Mouse (Mus musculus) NIH3T3 (cell line): ENCODE measurements around the gene Nolc1.

Experiments
- DNase-seq: peaks from one replicate; pipeline ENCODE4 v3.0.0-alpha.2; 2012; ENCODE audit warnings: low read depth

The Nolc1 gene

DNA sequence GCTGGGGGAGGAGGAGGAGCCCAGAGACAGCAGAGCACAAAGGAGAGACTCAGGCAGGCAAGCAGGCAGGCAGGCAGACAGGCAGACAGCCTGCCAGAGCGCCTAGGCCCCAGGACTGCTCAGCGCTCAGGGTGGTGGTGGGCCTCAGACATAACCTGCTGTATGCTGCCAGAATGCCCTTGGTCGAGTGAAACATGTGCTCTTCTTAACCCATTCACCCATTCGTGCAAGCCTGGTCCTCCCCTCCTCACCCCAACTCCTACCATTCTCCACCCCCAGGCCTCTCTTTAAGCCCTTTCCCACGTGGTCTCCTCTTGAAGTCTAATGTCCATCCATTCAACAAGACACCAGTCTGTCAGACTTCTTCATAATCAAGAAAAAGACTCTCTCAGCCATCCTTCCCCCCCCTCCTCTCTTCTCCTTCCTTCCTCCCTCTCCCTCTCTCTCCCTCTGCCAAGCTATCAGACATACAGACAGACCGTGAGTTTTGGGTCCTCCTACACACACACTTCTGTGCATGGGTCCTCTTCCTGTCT lies 33.1 kb upstream of the Nolc1 start:
- peak; percentile 76 for DNase-seq

DNA sequence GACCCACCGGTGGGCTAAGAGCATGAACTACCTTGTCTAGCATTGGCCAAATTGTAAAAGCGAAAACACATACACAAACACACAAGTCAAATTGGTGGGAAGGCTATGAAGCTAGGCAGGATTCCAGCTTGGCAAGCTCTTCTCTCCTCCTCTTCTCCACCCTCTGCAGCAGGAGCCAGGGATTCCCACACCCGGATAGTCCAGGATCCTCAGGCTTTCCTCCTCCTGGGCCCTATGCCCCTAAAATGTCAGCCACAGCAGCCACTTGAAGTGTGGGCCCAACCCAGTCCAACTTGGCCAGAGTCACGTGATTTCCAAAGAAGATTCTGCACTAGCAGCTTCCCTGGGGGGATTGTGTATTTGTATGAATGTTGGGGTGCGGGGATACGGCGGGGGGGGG lies 32.3 kb upstream of the Nolc1 start:
- peak; percentile 75 for DNase-seq

DNA sequence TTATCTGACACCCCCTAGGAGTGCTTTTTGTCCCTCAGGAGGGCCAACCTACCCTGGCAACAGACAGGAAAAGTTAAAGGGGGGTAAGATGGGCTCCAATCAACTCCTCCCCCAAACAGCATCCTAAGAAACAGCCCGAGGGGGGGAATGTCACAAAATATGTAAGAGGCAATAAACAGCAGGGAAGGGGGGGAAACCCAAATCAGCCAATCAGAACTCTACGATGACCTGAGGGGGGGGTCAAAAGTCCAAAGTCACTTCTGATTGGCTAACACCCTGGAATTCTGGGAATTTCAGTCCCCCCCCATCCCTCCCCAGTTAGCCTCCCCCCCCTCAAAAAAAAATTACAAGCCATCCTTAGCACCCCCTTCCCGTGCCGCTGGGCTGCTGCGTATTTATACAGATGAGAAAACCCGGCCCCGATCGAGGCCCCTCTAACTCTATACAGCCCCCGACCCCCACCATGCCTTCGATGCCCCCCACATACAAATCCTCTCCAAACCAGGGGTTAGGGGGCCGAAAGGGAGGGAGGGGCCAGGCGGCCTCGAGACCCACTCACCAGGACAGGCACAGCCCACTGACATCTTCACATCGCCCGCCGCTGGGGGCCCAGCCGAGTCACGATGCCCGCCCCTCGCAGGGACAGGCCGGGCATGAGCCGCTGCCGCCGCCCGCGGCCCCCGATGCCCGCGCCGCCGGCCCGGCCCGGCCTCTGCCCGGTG lies 31.2 kb upstream of the Nolc1 start, which contains the start of gene Pprc1:
TSS of gene Pprc1 (plus strand) at position 616 of the 722 bp plus-strand sequence.
- DNase-seq, result peak; percentile 95

DNA sequence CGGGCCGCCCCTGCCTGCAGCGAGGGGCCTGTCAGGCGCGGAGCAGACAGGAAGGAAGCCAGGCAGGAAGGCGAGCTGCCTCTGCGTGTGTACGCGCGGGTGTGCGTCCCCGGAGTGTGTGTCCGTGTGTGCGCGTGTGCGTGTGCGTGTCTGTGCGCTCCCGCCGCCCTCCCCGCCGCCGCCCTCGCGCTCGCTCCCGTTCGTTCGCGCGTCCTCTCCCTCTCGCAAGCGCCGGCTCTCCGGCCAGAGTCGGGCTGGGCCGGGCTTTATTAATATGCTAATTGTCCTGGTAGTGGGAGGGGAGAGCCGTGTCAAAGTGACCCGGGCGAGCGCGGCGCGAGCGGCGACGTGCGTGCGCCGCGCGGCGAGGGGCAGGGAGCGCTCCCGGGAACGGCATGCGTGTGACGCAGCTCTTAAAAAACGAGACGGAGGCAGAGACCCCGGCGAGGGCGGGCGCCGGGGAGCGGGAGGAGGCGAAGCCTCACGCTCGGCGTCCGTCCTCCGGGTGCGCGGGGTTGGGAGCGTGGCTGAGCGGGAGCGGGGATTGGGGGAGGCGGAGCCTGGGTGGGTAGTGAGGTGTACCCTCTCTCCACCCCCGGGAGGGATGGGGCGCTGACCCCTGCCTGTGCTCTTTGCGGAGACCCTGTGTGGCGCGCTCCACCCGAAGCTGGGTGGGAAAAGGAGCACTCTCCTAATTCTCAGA lies 30.5 kb upstream of the Nolc1 start, which contains the start of gene Ldb1:
TSS of gene Ldb1 (minus strand) at position 222 of the 703 bp plus-strand sequence.
- peak; percentile 86 for DNase-seq

DNA sequence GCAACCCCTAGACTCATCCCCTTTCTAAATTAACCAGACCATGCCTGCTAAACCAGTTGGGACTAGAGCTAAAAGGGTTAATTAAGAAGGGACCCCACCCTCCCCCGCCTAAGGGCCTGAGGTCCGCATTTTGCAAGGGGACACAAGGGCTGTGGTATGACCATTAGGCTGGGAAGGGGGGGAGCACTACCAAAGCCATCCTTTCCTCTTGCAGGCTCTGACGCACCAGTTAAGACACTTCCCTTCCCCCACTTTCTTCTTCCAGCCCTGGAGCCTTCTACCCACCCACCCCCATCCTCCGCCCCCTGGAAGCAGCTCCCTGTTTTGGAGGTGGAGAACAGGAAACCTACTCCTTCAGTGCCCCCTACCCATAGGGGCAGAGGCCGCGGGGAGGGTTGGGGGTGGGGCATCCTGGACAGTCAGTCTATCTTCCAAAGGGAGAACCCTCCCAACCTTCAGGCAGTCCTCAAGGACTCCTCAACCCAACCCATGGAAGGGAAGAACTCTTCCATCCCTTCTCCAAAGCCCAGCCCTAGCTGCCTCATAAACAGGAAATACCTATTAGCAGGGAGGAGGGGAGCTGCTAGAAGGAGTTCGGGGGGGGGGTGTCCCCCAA lies 29.9 kb upstream of the Nolc1 start:
- DNase-seq, result peak; percentile 72

DNA sequence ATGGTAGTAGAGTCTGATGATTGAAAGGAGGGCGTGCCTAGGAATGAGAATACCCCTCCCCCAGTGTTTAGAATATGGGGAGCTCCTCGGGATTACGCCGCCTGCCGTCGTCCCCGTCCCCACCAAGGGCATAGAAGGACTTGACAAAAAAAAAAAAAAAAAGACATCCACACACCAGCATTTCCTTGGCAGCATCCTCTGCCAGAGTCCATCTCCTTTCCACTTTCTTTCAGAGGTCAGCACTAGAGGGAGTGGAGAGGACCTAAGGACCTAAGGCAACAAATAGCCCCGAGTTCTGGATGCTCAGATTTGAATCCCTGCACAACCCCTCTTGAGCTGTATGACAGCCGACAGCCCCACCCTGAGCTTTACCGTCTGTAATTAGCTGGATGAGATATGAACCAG lies 29.0 kb upstream of the Nolc1 start:
- no peak for DNase-seq

DNA sequence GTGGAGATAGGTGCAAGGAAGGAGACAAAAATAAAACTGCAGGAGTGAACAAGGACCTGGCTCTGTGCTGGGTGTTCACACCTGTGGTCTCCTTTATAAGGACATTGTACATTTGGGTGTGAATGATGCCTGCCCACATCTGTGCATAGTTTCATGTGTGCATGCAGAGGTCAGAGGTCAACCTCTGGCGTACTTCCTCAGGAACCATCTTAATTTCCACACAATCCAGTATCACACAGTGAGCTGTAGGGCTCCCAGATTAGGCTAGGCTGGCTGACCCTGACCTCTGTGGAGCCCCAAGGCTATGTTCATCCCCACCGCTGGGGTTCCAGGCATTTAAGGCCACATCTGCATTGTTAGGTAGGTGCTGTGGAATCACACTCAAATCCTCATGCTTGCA lies 28.2 kb upstream of the Nolc1 start:
- no peak for DNase-seq

DNA sequence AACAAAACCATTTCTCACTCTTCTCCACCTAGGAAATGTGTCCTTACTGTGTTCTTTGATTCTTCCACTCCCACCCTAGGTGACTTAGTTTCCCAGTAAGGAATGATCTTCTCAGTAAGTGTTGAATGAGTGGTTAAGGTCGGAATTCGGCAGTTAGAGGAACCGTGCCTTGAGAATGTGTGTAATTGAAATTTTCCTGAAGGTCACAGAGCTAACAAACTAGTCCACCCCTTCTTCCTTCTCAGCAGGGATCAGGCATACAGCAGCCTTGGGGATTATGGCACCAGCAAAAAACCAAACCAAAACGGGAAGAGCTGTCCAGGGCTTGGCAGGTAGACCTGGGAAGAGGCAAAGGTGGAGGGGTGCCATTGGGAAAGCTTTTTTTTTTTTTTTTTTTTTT lies 26.5 kb upstream of the Nolc1 start:
- DNase-seq, result no peak

DNA sequence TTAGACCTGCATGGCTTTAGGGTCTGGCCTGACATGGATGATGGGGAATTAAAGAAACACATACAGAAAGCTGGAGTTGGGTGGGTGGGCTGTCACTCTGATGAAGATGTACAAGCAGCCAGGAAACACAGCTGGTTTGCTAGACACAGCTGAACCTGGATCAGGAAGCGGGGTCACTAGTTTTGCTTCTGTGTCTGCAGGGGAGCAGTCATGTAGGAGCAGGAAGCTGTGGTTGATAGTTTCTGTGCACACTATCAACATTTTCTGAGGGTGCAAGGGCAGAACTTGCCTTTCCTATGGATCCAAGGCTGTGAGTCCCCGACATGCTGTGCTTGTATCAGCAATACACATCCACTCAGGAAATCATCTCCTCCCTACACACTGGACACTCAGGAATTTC lies 25.2 kb upstream of the Nolc1 start:
- no peak for DNase-seq

DNA sequence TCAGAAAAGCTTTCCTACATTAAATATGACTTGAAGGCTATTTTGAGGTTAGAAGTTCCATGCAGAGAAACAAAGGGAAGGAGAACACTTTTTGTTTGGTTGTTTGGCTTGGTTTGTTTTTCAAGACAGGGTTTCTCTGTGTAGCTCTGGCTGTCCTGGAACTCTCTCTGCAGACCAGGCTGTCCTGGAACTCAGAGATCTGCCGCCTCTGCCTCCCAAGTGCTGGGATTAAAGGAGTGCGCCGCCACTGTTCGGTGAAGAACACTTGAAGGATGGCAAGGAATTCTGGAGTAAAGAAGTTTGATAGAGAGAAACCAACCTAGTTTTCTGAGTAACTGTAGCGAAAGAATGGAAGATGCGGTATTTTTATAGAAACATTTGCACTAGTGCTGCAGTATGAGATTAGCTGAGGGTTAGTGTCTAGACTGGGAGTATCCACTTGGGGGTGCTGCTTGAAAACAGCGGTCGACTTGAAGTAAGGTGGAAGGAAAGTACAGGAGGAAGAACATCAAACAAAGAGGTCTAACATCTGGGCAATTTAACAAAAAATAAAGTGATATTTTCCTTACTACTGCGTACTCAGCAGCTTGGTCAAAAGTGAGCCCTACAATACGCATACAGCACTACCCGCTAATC lies 19.8 kb upstream of the Nolc1 start:
- no peak for DNase-seq

DNA sequence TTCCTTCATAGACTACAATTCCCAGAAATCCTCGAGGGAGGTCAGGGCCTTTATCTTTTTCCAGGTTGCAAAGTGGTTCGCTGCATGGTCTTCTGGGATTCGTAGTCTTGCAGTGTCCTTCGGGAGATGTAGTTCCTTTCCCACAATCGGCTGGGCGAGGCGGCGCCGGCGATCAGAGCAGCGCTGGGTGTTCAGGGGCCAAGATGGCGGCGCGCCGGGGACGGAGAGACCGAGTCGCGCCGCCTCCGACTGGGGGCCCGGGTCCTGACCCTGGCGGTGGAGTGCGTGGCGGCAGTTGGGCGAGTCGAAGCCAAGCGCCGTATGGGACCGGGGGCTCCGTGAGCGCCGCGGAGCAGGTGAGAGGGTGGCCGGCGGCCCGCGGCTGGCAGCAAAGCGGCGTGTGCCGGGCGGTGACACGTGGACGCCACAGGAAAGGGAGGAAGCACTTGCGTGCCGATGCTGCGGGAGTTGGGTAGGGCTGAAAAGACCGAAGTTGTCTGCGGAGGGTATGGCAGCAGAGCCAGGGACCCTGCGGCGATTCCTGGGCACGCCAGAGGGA lies 19.2 kb upstream of the Nolc1 start:
- DNase-seq, result peak; percentile 98

DNA sequence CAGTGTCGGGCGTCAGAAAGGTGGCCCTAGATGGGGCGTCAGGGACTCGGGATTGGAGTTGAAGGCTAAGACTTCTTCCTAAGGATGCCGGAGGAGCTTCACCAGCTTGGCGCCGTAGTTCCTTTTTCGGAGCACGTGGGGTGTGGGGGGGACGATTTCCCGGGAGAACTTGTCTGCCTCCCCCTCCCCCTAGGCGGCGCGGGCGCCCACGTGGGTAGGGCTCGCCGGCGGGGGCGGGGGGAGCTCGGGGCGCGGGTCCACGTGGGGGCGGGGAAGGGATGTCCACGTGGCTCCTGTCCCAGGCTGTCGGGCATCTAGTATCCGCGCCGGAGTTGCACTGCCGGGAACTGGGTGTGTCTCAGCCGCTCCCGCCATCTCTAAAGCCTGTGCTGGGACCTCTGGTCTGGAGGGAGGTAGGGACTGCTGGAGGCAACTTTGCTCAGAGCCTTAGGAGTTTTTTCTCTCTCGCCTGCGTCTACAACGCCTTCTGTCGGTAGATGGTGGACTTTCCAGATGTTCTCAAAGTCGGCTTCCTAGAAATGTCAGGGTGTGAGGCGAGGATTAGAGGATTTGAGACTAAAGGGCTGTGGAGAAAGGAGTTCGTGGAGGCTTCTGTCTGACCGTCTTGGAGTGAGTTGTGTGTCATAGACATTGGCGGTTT lies 18.6 kb upstream of the Nolc1 start:
- DNase-seq, result peak; percentile 94

DNA sequence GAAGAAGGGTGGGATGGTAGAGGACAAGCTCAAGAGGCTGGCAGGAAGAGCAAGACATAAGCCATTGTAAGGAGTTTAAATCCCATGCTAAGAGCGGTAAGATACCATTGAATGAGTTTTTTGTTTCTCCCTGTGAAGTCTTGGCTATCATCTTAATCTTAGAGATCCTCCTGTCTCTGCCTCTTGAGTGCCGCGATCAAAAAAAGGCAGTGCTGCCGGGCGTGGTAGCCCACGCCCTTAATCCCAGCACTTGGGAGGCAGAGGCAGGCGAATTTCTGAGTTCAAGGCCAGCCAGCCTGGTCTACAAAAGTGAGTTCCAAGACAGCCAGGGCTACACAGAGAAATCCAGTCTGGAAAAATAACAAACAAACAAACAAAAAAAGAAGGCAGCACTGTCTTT lies 17.2 kb upstream of the Nolc1 start:
- no peak for DNase-seq

DNA sequence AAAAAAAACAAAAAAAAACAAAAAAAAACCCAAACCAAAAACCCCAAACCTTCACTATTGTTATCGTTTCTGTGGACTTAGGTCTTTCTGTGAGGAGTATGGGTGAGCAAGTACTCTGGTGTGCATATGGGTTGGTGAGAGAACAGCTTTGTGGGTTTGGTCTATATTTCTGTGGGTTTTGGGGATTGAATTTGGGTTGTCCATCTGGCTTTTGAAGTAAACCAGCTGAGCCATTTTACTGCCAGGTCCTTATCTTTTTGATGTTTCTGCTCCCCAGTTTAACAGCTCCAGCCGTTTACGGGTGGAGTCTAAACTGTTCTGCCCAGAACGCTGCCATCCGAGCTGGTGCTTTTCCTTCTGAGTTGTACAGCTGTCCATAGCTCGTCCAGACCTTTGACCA lies 14.8 kb upstream of the Nolc1 start:
- DNase-seq, result no peak

DNA sequence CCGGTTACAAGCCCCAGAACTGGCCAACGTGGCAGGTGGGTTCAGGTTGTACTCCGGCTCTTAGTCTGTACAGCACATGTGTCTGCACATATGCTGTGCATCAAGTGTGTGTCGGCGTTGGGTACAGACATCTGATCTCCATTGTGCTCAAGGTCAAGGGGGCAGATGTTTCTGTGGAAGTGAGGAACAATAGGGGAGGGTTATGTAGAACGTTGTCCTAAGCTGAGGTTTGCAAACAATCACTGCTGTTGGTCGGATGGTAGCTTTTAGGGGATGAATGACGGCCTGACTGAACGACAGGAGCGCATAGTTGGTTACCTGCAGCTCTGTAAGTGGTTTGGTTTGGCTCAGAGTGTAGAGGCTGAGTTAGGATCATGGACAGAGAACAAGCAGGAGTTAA lies 7.6 kb upstream of the Nolc1 start:
- DNase-seq, result no peak

DNA sequence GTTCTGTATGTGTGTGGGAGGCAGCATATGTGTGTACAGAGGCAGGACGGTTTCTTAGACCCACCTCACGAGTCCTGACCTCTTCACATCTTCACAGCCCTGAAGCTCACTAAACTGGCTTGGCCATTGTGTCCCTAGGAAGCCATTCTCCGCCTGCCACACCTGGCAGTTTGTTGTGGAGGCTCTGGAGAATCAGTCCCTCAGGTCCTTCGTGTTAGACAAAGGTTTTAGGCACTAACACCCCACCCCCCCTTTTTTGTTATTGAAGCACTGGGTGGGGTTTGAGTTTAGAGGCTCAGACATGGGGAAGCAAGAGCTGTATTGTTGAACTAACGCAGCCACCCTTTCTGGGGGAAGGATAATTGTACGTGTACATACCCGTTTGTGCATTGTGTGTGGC lies 2.4 kb upstream of the Nolc1 start:
- DNase-seq, result no peak

DNA sequence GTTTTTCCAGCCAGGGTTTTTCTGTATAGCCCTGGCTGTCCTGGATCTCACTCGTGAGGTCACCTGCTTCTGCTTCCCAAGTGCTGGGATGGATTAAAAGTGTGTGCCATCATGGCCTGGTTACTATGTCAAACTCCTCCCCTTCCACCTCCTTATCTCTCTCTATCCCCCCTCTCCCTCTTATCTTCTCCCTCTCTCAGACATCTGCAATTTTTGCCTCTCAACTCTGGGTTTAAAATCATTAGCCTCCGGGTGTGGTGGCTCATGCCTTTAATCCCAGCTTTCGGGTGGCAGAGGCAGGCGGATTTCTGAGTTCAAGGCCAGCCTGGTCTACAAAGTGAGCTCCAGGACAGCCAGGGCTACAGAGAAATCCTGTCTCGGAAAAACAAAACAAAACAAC lies 1.4 kb upstream of the Nolc1 start:
- no peak for DNase-seq

DNA sequence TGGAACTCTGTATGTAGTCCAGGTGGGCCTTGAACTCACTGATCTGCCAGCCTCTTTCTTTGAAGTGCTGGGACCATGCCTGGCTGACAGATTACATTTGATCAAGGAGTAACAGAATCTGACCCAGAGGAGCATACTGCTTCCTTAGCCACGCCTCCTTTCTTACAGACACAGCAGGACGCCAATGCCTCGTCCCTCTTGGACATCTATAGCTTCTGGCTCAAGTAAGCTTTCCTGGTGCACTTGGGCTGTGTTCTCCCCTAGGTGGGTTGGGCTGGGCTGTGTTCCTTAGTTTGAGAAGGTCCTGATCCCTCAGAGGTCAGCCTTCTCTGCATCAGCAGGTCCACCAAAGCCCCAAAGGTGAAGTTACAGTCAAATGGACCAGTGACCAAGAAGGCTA lies 2.9 kb downstream of the Nolc1 start:
- DNase-seq, result no peak

DNA sequence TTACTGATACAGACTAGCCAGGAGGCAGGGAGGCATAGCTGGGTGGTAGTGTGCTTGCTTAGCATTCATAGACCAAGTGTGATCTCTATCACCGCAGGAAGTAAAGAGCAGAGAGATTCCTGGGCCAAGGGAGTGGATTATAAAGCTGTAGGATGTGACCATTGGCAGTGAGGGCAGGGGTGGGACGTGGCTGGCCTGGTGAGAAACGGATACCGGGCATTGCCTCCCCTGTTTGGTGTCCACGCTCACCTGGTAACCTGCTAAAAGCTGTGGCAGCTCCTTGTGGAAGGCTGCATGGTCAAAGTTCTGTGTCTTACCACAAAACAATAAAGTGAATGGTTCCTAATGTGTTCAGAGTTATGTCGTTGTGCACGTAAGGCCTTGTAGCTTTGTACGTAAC lies 9.5 kb downstream of the Nolc1 start:
- no peak for DNase-seq

DNA sequence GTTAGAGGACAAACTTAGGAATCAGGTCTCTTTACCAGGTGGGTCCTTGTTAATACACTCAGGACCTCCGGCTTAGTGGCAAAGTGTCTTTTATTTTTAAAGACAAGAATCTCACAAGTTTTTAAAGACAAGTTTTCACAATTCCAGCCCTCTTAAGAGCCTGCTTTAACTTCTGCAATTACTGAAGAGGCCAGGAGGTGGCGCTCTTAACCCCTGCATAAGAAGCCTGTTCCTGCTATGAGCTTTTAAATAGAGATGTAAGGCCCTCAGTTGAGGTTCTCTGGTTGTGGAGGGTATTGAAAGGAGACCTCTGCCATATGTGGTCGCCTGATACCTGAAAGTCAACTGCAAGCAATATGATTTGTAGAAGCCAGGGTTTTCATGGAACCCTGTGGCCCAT lies 10.7 kb downstream of the Nolc1 start:
- DNase-seq, result peak; percentile 90

DNA sequence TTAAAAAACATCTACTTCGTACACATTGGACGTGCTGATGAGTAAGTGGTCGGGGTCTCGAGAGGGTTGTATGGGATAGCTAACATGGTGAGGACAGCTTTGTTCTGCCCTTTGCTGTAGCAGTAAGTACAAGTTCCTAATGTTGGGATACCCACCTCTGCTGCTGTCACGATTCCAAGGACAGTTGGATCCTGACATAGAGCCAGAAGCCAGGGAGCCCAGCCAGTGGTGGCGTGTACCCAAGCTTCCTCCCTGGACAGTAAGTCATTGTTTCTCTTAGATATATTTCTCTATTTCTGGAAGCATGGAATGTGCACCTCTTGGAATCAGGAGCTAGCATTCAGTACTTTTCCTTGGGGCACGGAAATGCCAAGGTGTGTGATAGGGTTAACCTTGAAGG lies 12.2 kb downstream of the Nolc1 start:
- peak; percentile 37 for DNase-seq

DNA sequence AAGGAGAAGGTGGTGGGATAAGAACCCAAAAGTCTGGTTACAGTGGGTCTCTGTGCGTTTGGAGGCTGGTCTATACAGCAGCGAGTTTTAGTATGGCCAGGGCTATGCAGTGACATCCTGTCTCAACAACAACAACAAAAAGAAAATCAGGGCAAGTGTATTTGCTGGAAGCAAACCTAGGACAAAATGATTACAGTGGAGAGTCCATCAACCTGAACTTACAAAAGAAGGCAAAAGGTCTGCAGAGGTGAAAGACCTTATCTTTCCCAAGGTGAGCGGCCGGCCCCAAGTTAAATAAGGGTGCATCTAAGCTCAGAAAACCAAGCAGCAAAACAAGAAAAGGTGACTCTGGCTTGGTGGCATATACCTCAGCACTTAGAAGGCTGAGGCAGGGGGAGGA lies 16.0 kb downstream of the Nolc1 start:
- DNase-seq, result no peak
